Mouse (Mus musculus) frontal cortex, postnatal 36 days (tissue): ENCODE results near the gene Zfp36l2.
"Not testable (repeated sequence)": the region's sequence is repeated elsewhere in the genome, so short reads cannot be mapped to it uniquely, and the experiment has no call there.

Experiments used
- DNase-seq, 2 experiments: peaks; one replicate each; pipeline ENCODE4 v3.0.0; 2022; ENCODE audit warnings: low spot score in 2 of 2

Gene Zfp36l2

GRCm38 (mm10) chr17:84195003-84195395 lies 7.3 kb upstream of the Zfp36l2 start:
- no peak for DNase-seq

- no peak for DNase-seq
These were observed 6.7 kb upstream of the Zfp36l2 start for GRCm38 (mm10) chr17:84194282-84195002.

GRCm38 (mm10) chr17:84193411-84193810 lies 5.7 kb upstream of the Zfp36l2 start:
- DNase-seq: no peak

DNA sequence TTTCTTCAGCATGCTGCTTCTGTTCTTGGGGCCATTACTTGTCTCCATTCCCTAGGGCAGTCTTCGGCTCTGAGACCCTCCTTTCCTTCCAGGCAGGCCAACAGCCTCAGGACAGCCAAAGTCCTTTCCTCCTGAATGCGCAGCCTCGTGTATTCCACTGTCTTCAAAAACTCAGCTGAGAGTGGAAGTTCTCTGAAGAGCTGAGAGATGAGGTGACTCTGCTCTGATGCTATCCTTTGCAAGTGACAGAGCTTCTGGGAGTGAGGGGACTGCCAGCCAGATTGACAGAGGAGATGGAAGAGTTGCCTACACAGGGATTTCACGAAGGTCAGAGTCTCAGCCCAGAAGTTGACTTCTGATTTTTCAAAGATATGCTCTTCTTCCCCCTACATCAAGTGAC lies 4.2 kb upstream of the Zfp36l2 start:
- DNase-seq: no peak

GRCm38 (mm10) chr17:84190885-84191284 lies 3.1 kb upstream of the Zfp36l2 start:
- peak; percentile 82 to 87 for DNase-seq

GRCm38 (mm10) chr17:84189127-84189854 lies 1.5 kb upstream of the Zfp36l2 start:
- DNase-seq: no peak

GRCm38 (mm10) chr17:84188374-84188961 lies 721 bp upstream of the Zfp36l2 start:
- DNase-seq: peak; percentile 72 to 75

GRCm38 (mm10) chr17:84187264-84187663 lies 483 bp downstream of the Zfp36l2 start:
- DNase-seq: not testable (repeated sequence)

- peak in 1 of 2 experiments; percentile 35 for DNase-seq
These were observed 1.1 kb downstream of the Zfp36l2 start for GRCm38 (mm10) chr17:84186451-84187202.

DNA sequence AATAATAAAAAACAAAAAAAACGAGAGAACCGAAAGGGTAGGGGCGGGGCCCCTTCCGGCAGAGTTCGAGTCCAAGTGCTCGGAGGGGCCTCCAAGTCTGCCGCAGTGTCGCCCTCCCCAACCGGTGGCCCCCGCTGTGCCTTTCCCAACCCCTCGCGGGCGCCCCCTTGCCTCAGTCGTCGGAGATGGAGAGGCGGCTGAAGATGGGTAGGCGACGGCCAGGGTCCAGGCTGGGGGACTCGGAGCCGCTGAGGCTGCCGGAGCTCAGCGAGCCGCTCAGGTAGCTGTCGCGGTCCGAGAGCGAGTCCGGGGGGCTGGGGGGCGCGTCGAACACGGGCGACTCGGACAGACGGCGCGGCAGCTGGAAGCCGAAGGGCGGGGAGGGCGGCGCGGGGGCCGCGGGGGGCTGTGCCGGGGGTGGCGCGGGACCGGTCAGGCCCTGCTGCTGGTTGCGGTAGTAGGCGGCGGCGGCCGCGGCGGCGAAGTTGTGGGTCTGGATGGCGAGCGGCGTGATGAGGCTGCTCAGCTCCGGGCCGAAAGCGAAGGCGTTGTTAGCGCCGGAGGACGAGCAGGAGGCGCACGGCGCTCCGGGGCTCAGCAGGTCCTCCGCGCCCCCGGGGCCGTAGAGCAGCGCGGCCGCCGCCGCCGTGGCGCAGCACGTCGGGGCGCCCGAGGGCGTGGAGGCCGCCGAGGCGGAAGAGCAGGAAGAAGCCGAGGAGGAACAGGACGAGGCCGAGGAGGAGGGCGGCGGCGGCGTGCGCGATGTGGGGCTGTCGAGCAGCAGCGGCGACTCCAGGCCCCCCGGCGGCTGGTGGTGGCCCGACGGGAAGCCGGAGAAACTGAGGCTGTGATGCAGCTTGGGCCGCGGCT lies 1.9 kb downstream of the Zfp36l2 start:
- no peak for DNase-seq

GRCm38 (mm10) chr17:84185011-84185411 lies 2.7 kb downstream of the Zfp36l2 start:
- DNase-seq: no peak

GRCm38 (mm10) chr17:84183291-84183781 lies 4.4 kb downstream of the Zfp36l2 start:
- peak; percentile 65 to 73 for DNase-seq

- DNase-seq: no peak
These were observed 5.2 kb downstream of the Zfp36l2 start for GRCm38 (mm10) chr17:84182311-84183271.

DNA sequence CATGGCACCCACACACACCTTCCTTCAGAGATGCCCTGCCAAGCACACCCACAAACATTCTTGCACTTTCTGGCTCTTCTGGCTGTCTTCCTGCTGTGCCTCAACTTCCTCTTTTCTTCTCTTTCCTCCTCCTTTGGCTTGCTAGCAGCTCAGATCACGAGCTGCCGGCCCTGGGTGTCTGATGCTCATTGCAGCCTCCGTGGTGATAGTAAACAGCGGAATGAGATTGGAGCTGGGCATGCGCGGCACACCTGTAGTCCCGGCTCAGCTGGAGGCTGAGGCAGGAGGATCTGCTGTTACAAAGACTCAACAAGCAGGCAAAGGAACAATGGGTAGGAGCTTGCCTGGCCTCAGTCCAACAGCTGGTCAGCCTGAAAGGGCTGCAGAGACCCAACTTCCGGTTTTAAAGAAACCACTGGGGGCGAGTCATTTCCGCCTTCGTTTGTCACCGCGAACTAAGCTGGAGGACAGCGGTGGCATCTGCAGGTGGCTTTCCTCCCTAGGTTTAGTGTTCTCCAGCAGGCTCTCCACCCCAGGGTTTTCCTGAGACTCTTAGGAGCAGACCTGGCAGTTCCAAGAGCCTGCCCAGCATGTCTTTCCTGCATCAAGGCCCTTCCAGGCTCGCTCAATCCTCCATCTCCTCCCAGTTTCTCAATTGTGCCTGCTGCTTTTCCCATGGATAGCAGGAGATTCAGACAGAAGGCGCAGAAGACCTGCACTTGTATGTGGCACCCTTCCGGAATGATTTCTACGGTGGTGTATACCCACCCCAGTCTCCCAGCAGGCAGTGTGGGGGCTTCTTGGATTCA lies 6.0 kb downstream of the Zfp36l2 start:
- no peak for DNase-seq

- no peak for DNase-seq
These were observed 6.8 kb downstream of the Zfp36l2 start for GRCm38 (mm10) chr17:84180715-84181501.

DNA sequence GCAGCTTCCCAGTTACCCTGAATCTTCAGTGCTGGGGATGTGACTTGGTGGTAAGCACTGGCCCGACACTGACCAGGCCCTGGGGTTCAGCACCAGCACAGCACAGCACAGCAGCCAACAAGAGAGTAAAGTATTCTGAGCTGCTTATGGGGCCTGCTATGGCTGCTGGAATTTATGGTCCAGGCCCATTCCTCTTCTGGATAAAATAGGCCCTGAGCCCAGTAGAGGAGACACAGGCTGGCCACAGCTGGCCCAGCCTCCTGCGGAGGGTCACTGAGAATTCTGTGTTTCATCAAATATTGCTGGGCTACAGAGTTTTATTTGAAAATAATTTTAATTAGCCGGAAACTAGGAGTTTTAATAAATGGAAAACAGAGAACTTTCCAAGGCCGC lies 7.8 kb downstream of the Zfp36l2 start:
- DNase-seq: no peak

DNA sequence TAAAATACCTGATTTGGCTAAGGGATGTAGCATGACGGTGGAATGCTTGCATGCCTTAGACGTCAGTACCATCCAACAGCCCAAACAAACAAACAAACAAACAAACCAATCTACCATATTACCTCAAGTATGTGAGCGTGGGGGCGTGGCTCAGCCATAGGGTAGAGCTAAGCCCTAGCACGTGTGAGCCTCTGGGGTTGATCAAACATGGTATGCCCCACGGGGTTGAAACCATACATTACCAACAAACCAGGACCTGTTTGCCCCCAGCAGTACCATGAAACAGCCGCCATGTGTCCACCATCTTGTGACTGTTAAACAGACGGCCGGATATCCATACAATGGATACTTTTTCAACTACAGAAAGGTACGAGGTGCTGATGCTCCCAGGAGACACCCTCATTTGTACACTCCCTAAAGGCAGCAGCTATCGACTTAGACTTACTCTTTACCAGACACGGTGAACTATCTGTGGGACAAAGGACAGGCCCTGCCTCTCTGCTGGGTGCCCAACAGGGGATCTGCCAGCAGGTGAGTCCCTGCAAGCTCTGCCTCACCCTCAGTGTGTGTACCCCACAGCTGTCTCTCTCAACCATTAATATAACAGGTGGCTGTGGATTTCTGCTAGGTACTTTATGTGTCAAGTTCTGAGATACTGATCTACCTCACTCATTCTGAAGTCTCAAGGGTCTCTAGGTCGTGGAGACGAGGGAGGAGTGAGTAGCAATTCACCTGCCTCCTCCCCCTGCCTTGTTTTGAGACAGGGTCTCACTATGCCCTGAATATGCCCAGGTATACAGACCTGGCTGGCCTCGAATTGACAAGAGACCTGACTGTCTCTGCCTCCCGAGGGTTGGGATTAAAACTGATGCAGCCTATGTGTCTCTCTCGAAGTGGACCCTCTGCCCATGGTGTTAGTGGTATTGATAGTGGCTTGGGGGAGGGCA lies 8.4 kb downstream of the Zfp36l2 start:
- no peak for DNase-seq
